Mouse (Mus musculus): ENCODE measurements at regions not wholly inside any gene's neighbourhood (a gene's known extent, or its start where the extent isn't known, plus 50 kb on each side); places are given as distances from the start of the nearest gene placed in this dataset.

DNA sequence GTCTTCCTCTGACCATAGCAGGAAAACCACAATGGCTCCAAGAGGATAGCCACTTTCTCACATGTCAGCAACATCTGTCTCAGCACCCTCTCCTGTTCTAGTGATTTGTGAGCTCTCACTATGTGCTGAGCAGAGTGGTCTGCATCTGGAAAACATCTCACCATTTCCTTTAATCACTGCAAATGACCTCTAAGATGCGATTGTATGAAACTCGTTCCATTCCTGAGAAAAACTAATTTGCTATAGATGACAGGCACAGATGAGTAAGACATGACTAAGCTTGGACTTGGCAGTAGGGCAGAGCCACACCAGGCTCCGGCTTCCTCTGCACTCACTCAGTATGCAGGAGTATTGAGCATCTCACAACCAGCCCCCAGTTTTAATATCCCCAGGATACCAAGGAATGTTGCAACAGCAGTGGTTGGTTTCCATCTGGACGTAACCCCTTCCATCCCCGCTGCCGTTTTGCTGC, 150.1 kb downstream of the AI593442 start:
- Histone ChIP-seq H3K4me3 (ENCODE audit: insufficient read depth, poor library complexity, severe bottlenecking) (no peak overlapping the region), H3K36me3 (ENCODE audit: control insufficient read depth, insufficient read depth) (no peaks in the 10 kb centered on the region), H3K79me3 (ENCODE audit: low read depth) (no peaks in the 10 kb centered on the region), H3ac (ENCODE audit: control insufficient read depth, insufficient read length, low read depth) (no peak overlapping the region), H3K79me2 (ENCODE audit: control insufficient read depth, insufficient read depth) (no peaks in the 10 kb centered on the region), H3K27me3 (ENCODE audit: control insufficient read depth, insufficient read depth, insufficient read length) (no peaks in the 10 kb centered on the region)
- TF ChIP-seq MYOG (IDR thresholded peaks at IDR 0.05; ENCODE audit: control insufficient read depth, extremely low read depth, insufficient read length): no peak
- no peak for TF ChIP-seq CTCF (IDR thresholded peaks at IDR 0.05; ENCODE audit: control insufficient read depth, insufficient read depth, insufficient read length)
- peak; percentile 73 for TF ChIP-seq MYOD1 (IDR thresholded peaks at IDR 0.05; ENCODE audit: control insufficient read depth, insufficient read length, low read depth)
- TF ChIP-seq MAX (IDR thresholded peaks at IDR 0.05): no peak
- peak; percentile 96 for TF ChIP-seq CEBPB (IDR thresholded peaks at IDR 0.05; ENCODE audit: low read depth)
- peak; percentile 73 for TF ChIP-seq FOSL1 (IDR thresholded peaks at IDR 0.05; ENCODE audit: insufficient read depth, low read length, poor library complexity, severe bottlenecking)
- TF ChIP-seq USF1 (IDR thresholded peaks at IDR 0.05; ENCODE audit: low read depth): no peak

GRCm38 (mm10) chr9:52500487-52500886, 179.1 kb downstream of the AI593442 start:
- Histone ChIP-seq H3K27me3 (ENCODE audit: control insufficient read depth, insufficient read depth, insufficient read length) (no peaks in the 10 kb centered on the region), H3K79me3 (ENCODE audit: low read depth) (no peaks in the 10 kb centered on the region), H3K4me3 (ENCODE audit: insufficient read depth, poor library complexity, severe bottlenecking) (no peak overlapping the region), H3K79me2 (ENCODE audit: control insufficient read depth, insufficient read depth) (no peaks in the 10 kb centered on the region), H3K36me3 (ENCODE audit: control insufficient read depth, insufficient read depth) (no peaks in the 10 kb centered on the region), H3ac (ENCODE audit: control insufficient read depth, insufficient read length, low read depth) (no peak overlapping the region)
- TF ChIP-seq MAX (IDR thresholded peaks at IDR 0.05): no peak
- TF ChIP-seq CEBPB (IDR thresholded peaks at IDR 0.05; ENCODE audit: low read depth): no peak
- TF ChIP-seq FOSL1 (IDR thresholded peaks at IDR 0.05; ENCODE audit: insufficient read depth, low read length, poor library complexity, severe bottlenecking): no peak
- no peak for TF ChIP-seq MYOD1 (IDR thresholded peaks at IDR 0.05; ENCODE audit: control insufficient read depth, insufficient read length, low read depth)
- TF ChIP-seq CTCF (IDR thresholded peaks at IDR 0.05; ENCODE audit: control insufficient read depth, insufficient read depth, insufficient read length): no peak
- no peak for TF ChIP-seq USF1 (IDR thresholded peaks at IDR 0.05; ENCODE audit: low read depth)
- TF ChIP-seq MYOG (IDR thresholded peaks at IDR 0.05; ENCODE audit: control insufficient read depth, extremely low read depth, insufficient read length): no peak

DNA sequence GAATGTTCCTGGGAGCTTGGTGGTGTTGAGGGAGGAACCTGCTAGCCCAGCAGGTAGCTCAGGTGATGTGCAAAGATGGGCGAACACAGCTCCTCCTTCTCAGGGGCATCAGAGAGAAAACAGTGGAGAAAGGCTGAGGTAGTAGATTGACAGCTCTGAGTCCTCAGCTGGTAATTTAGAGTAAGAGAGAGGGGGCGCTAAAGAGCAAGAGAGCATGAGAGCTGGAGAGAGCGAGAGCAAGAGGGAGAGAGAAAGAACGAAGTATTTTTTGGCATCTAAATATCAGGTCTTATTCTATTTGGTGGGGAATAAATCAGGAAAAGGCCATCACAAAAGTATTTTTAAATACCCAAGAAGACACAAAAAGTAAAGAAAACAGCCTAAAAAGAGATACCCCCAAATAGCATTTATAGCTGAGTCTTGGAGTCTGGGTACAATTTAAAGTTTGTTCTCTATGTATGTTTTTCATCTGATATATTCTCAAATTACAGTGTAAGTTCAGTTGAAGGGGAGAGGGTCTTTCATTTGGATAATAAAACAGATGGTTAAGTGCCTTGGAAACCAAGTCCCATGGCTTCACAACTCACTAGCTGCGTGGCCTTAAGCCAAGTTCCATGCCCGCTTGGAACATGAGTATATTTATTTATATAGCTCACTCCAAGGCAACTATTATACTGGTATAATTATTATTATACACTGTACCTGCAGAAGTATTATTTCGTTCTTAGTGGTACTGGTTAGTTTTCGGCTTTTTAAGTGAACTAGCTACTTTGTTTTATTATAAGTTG, 183.9 kb downstream of the AI593442 start:
- Histone ChIP-seq H3K79me3 (ENCODE audit: low read depth) (no peaks in the 10 kb centered on the region), H3K4me3 (ENCODE audit: insufficient read depth, poor library complexity, severe bottlenecking) (no peak overlapping the region), H3K36me3 (ENCODE audit: control insufficient read depth, insufficient read depth) (no peaks in the 10 kb centered on the region), H3ac (ENCODE audit: control insufficient read depth, insufficient read length, low read depth) (no peak overlapping the region), H3K79me2 (ENCODE audit: control insufficient read depth, insufficient read depth) (no peaks in the 10 kb centered on the region), H3K27me3 (ENCODE audit: control insufficient read depth, insufficient read depth, insufficient read length) (no peaks in the 10 kb centered on the region)
- TF ChIP-seq MYOD1 (IDR thresholded peaks at IDR 0.05; ENCODE audit: control insufficient read depth, insufficient read length, low read depth) (no peak), FOSL1 (IDR thresholded peaks at IDR 0.05; ENCODE audit: insufficient read depth, low read length, poor library complexity, severe bottlenecking) (no peak)

GRCm38 (mm10) chr9:52492947-52493505, 186.6 kb downstream of the AI593442 start:
- H3K79me2 ChIP-seq (ENCODE audit: control insufficient read depth, insufficient read depth): no peaks in the 10 kb centered on the region
- TF ChIP-seq FOSL1 (IDR thresholded peaks at IDR 0.05; ENCODE audit: insufficient read depth, low read length, poor library complexity, severe bottlenecking) (no peak), MAX (IDR thresholded peaks at IDR 0.05) (no peak), MYOD1 (IDR thresholded peaks at IDR 0.05; ENCODE audit: control insufficient read depth, insufficient read length, low read depth) (no peak)
- H3ac ChIP-seq (ENCODE audit: control insufficient read depth, insufficient read length, low read depth): no peak overlapping the region
- H3K36me3 ChIP-seq (ENCODE audit: control insufficient read depth, insufficient read depth): no peaks in the 10 kb centered on the region
- H3K79me3 ChIP-seq (ENCODE audit: low read depth): no peaks in the 10 kb centered on the region
- H3K4me3 ChIP-seq (ENCODE audit: insufficient read depth, poor library complexity, severe bottlenecking): no peak overlapping the region
- no peaks in the 10 kb centered on the region for H3K27me3 ChIP-seq (ENCODE audit: control insufficient read depth, insufficient read depth, insufficient read length)

DNA sequence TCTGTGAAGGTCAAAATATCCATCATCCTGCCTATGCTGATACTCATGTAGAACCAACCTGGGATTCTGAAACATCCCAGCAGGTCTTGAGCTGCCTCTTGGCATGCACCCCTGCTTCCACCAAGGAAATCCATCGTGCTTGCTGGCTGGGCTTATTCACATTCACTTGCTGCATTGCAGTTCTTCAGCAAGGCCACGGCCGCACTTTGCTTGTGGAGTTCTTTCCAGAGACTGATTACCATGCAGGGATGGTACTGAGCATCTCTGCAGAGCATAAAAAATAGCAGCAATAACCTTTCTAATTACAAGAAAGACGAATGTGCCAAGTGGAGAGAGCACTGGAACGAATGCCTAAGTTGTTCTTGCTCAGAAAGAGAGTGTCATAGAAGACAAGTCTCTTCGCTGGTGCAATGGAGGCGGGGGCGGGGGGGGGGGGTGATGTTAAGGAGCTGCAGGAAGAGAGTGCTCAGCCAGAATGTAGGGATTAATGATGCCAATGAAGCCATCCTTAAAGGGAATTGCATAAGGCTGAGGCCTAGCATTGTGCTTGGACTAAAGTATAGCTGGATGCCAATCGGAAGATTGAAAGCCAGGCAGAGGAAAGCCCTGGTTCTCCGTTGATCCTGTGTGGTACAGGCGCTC, 205.9 kb downstream of the AI593442 start:
- Histone ChIP-seq H3K79me2 (ENCODE audit: control insufficient read depth, insufficient read depth) (no peaks in the 10 kb centered on the region), H3K27me3 (ENCODE audit: control insufficient read depth, insufficient read depth, insufficient read length) (no peaks in the 10 kb centered on the region), H3K36me3 (ENCODE audit: control insufficient read depth, insufficient read depth) (no peaks in the 10 kb centered on the region), H3K79me3 (ENCODE audit: low read depth) (no peaks in the 10 kb centered on the region), H3K4me3 (ENCODE audit: insufficient read depth, poor library complexity, severe bottlenecking) (no peak overlapping the region), H3ac (ENCODE audit: control insufficient read depth, insufficient read length, low read depth) (no peak overlapping the region)
- no peak for TF ChIP-seq MYOG (IDR thresholded peaks at IDR 0.05; ENCODE audit: control insufficient read depth, extremely low read depth, insufficient read length)
- no peak for TF ChIP-seq CEBPB (IDR thresholded peaks at IDR 0.05; ENCODE audit: low read depth)
- no peak for TF ChIP-seq MYOD1 (IDR thresholded peaks at IDR 0.05; ENCODE audit: control insufficient read depth, insufficient read length, low read depth)
- TF ChIP-seq CTCF (IDR thresholded peaks at IDR 0.05; ENCODE audit: control insufficient read depth, insufficient read depth, insufficient read length): no peak
- TF ChIP-seq MAX (IDR thresholded peaks at IDR 0.05): no peak
- no peak for TF ChIP-seq FOSL1 (IDR thresholded peaks at IDR 0.05; ENCODE audit: insufficient read depth, low read length, poor library complexity, severe bottlenecking)

All from C2C12 (cell line).